Mouse (Mus musculus): ENCODE measurements at regions not wholly inside any gene's neighbourhood (a gene's known extent, or its start where the extent isn't known, plus 50 kb on each side); places are given as distances from the start of the nearest gene placed in this dataset.

DNA sequence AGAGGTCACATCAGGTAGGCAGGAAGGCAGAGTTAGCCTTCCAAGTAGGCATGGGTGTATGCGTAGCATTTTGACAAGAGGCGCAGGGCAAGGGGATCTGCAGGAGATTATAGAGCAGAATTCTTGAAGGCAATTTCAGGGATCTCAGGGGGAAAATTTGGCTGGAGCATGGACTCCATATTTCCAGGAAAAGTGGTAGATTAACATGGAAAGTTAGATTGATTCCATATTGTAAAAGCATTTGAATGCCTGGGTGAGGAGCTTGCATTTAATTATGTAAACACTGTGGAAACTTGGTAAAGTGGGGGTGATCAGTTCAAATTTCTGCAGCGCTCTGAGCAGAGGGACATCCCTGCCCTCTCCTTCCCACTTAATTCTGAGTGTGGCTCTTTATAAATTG lies 146.7 kb downstream of the Pax3 start:
- DNase-seq (ENCODE audit: inconsistent ontology term), result no peak

DNA sequence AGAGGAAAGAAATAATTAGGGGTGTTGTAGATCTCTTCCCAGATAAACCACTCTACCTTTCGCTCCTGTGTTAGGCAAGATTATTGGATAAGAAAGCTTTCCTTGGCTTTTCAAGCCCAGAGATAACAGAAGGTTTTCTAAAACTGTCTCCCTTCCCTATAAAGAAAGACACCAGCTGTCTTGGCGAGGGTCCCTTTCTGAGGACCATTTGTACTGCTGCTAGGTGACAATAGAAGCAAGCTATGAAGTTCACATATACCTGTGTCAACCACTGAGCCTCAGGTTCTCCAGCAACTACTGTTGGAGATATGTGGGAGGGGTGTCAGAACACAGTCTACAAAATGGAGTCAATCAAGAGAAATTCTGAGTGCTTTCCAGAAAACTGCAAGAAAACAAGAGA lies 164.6 kb downstream of the Pax3 start:
- no peak for DNase-seq (ENCODE audit: inconsistent ontology term)

DNA sequence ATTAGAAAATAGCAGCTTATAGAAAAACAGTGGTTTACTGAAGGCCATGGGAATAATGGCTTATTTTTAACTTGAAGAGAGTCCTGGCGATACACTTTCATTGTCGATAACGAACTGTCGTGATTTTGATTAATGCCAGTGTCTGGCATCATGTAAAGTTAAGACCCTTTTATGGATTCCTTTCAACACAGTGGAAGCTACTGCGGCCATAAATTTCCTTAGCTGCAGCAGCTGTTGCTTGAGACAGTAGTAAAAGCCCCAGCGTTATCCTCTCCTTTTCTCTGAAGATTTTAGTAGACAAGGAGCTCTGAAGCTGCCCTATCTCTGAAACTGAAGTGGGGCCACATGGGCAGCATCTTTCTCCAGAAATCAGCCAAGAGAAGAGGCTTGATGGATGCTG lies 175.2 kb downstream of the Pax3 start:
- DNase-seq (ENCODE audit: inconsistent ontology term), result no peak

DNA sequence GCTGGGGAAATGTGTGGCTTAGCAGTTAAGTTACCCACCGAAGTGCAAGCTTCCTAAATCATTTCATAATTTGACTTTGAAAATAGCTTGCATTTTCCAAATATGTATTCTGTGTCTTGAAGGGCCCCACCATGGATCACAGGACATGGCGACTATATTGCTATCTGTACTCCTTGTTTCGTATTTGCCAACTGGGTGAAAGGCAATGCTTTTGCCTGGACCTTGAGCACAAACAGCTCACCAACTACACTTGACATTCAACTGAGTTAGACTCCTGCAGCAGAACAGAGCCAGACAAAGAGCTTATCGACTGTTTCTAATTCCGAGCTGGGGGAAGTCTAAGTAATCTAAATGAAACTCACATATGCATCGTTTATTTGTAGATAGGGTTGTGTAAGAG lies 175.9 kb downstream of the Pax3 start:
- DNase-seq (ENCODE audit: inconsistent ontology term), result no peak

DNA sequence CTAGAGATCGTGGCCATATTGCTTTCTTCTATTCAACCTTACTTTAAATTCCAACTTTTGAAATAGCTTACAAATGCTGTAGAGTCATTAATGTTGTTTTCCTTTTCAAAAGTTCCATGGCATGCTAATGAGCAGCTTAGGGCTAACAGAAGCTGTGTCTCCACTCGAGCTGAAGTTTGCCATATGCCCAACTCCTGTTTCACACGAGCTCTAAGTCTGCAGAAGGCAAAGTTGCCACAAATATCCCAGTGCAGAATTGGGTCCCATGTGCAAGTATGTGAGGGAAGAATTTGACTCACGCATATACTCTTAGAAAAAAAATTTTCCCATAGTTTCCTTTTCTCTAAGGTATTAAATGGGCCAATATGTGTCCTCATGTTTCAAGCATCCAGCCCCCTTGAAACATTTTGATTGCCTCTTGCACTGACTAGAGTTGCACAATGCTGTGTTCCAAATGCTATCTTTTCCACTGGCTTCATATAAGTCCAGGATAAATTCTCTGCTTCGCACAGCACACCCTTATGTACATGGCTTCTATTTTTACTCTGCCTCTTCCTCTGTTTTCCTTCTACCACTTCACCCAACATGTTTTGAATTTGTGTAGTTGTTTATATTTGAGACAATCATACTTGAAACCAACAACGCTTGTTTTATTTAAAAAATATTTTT lies 178.9 kb downstream of the Pax3 start:
- DNase-seq (ENCODE audit: inconsistent ontology term), result no peak

DNA sequence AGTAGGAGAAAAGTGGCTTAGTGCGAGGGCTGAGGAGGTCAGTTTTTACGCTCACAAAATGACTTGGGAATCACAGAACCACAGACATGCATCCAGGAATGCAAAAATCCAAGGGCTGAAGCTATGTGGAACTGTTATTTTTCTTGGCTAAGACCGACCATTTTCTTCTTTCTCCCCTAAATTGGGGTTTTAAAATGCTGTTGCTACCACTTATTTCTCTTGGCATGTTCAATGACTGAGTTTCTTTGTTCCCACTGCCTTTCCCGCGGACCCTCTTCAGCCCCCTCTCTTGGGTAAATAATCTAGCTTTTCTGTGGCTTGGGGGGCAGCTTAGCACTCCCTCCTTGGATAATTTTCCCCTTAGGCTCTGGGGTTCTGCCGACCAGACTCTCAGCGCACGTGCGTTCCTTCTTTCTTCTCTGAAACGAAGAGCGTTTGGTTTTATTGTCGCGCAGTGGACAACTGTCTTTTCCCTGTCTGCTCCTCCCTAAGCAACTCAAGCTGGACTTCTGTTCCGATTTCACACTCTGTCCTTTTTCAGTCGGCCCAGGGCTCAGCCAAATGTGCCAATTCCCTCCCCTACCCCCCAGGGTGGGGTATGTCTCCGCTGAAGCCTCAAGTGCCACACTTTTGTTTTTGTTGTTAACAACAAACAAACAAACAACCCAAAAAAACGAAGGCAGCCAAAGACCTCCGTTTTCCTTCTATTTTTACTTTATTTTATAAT lies 180.2 kb downstream of the Pax3 start:
- no peak for DNase-seq (ENCODE audit: inconsistent ontology term)

DNA sequence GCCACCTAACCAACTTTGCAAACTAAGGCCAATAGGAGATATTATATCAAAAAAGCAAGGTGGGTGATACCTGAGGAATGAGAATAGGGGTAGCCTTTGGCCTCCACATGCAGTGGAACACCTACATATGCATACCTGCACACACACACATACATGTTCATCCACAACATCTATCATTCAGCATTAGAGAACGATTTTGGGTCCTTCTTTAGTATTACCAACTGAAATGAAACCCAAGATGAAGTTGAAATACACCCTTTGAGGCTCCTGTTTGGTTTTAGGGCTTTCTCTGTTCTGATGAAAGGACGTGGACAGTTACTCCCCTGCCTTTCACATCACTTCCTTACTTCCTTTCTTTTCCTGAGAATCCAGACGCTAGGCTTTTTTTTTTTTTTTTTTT lies 180.9 kb downstream of the Pax3 start:
- no peak for DNase-seq (ENCODE audit: inconsistent ontology term)

DNA sequence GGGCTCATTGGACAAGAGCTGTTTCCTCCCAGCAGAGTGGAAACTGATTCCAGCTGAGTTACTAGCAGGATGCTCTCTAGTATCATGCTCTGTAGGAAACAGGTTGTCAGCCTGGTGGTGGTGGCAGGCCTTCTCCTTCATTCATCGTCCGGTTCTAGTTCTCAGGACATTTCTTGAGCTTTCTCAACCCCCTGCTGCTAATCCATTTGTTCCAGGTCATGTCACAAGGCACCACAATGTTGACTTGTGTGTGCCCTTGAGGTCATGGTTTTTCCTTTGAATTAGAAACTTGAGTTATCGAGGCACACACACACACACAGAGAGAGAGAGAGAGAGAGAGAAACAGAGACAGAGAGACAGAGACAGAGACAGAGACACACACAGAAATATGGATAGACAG lies 183.5 kb downstream of the Pax3 start:
- no peak for DNase-seq (ENCODE audit: inconsistent ontology term)

DNA sequence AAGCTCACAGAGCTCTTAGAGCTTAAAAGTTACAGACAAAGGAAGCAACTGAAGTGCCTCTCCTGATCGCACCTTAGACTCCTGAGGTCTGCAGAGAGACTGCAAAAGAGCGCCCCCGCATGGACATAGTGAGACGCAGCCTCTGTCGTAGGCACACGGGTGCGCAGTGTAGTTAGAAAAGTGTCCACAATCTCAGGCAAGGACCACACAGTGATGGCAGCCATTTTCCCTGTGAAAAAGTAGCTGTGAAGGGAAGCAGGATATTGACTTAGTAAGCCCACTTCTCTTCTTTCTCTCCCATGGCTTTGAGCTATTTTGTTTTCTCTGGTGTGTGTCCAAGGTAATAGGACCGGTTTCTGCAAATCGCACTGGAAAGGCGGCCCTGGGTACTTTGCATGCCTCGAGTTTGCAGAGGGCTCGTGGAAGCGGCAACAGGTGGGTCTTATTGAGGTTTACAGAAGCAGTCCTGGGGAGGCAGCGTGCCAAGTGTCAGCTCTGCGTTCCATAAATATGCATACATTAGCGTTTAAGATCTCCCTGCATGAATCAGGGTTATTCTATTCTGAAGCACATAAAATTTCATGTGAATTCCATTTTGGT lies 188.0 kb downstream of the Pax3 start:
- DNase-seq (ENCODE audit: inconsistent ontology term), result no peak

DNA sequence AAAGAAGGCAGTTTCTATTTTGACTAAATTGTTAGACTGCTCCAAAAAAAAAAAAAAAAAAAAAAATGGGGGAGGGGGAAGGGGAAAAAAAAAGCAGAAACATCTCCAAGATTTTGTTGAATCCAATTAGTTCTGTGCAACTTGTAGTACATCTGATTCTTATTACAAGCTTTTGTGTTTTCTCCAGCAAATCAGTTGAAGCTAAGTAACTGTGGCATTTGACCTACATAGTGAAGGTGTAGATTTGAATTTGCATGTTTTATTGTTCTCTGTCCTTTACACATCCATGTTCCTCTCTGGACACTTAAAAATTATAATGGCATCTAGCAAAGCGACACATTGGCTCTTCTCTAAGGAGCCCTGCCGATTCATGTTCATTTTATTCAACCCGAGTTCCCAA lies 192.6 kb downstream of the Pax3 start:
- peak; percentile 56 for DNase-seq (ENCODE audit: inconsistent ontology term)

DNA sequence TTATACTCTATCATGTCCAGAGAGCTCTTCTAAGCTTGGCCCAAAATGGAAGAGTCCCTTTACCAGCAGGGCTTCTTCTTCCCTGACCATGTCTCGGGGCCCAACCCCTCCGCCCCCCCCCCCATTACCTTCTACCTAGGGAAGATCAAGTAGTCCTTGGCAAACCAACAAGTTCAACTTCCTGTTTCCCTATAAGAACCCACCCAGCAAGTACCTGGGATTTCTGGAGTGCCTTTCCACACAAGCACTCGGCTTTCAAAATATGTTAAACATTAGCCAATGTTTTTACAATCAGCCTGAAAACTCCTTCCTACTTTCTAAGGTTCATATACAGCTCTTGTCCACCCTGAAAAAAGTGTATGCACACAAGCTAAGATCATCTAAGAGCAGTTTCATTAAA lies 198.2 kb downstream of the Pax3 start:
- DNase-seq (ENCODE audit: inconsistent ontology term), result no peak

DNA sequence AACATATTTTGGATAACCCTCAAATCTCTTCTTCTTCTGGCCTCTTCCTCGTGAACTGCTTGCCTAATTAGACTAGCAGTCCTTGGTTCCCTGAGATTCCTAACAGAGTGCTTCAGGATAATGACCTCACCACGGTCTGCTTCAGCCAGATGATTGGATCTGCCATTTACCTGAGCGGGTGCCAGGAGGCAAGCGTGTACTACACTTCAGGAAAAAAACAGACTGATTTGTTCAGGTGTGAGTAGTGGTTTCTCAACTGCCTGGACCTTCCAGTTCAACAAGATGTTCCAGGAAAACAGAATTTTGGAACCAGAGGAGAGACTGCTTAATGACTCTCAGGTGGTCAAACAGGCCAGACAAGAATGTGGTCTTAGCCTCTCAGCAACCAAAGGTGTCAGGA lies 215.4 kb downstream of the Pax3 start:
- no peak for DNase-seq (ENCODE audit: inconsistent ontology term)

DNA sequence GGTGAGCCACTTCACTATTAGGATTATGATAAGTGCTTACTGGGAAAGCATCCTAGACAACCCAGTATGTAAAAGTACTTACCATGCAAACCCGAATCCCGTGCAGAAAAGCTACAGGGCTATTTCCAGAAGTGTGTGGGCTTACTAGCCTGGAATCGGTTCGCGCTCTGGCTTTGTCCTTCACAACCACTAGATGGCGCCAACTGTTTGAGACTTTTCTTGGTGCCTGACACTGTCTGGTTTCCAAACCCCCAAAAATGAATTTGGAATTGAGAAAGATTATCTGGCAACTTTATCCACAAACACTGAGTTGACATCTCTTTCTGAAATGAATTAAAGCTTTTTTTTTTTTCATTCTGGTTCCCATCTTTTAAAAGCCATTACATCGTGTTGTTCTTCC lies 218.2 kb downstream of the Pax3 start:
- peak; percentile 40 for DNase-seq (ENCODE audit: inconsistent ontology term)

DNA sequence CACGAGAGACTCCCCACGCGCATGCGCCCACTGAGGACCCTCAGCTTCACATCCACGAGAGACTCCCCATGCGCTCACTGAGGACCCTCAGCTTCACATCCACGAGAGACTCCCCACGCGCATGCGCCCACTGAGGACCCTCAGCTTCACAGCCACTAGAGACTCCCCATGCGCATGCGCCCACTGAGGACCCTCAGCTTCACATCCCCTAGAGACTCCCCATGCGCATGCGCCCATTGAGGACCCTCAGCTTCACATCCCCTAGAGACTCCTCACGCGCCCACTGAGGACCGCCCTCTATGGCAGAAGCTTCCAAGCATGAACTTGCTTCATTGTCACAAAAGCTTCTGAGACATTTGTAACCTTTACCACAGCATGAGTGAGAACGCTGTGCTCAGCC lies 221.0 kb downstream of the Pax3 start:
- DNase-seq (ENCODE audit: inconsistent ontology term), result no peak

DNA sequence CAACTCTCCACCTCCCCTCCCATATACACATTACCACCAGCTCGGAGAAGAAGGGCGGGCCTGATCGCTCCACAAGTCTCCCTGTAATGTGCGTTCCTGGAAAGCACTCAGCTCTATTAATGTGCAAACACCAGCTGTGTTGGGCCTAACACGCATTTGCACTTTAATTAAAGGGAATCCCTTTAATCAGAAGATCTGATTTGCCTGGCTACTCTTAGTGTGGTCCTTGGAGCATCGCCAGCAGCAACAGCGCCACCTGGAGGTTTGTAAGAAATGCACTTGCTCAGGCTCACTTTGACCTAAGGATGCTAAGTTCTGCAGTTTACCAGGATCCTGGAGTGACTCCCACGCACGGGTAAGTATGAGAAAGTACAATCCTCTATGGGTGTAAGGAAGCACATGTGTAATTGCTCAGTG lies 224.6 kb downstream of the Pax3 start:
- DNase-seq (ENCODE audit: inconsistent ontology term), result peak; percentile 39

DNA sequence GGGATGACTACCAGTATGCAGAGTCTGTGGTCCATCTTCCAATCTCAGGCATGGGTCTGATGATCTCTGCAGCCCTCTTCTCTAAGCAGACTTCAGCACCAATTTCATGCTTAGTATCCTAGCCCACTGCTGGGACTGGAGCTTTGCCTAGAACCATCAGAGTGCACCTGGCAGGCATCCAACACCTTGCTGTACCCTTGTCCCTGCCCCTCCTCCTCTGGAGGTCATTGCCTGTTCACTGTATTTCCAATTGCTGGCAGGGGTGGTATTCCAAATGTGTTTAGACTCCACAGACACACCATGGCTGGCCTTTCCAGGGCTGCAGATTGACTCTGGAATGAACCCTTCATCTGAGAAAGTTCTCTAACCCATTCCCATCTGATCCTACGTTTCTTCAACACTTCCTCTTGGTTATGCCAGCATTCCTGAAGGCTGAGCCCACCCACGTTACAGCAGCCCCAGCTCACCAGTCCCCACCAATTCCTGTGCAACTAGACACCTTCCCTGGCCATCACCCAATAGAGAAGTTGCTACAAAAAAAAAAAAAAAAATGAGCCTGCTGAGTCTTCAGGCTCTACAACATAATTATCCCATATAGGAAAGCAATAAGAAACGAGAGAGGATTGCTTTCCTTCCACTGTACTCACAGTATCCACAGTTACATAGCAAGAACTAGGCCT lies 232.1 kb downstream of the Pax3 start:
- DNase-seq (ENCODE audit: inconsistent ontology term), result no peak

DNA sequence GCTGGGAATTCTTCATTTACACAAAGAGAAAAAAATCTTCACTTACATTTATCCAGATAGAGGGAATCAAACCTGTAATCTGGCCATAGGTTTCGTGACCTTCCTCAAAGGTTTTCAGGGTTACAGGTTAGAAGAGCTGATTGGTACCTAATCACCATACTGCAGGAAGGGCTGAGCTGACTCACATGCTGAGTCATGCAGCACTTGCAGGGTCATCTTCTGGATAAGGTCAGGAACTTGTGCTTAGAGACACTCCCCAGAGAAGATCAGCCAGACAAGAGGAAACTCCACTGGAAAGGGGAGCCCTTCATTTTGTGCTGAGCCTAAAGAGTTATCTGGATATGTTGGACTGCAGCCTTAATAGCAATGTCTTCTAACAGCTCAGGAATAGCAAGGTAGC lies 237.6 kb downstream of the Pax3 start:
- no peak for DNase-seq (ENCODE audit: inconsistent ontology term)

DNA sequence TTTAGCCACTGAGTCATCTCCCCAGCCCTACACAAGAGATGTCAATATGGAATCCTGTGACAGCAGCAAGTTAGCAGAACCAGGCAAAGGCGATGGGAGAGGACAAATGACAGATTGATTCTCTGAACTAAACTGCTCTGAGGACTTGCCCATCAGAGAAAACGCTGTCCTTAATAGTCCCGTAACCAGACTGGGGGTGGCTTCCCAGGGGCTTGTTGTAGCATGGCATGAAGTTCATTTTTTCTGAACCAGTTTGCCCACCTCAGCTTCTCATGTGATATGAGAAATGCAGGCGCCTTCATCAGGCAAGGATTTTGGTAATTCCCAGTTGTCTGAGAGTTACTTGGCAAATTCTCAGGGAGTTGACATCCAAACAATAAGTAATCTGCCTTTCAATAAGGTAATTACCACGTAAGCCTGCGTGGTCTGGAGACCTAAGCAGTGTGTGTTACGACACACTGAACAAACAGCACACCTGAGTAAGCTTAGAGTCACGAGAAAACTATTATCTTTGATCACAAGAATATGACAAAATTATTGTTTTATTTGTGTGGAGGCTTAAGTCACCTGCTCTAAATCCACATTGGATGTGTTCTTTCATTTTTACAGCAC lies 239.7 kb downstream of the Pax3 start:
- DNase-seq (ENCODE audit: inconsistent ontology term), result no peak

DNA sequence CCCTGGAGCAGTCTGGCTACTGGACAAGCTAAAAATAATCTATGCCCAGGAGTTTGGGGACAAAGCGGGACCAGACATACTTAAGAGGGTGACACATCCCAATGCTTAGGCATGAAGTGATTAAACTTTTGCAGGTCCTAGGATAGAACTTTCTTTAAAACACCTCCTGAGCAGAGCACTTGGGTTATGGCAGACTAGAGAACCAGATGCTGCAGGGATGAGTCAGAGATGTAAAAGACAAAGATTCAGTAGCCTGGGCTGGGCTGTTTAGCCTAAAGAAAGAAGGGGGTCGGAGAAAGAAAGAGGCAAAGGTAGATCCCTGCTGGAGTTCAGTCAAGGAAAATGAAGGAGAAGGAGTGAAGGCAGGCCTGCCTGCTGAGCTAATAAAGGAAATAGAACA lies 249.0 kb downstream of the Pax3 start:
- peak; percentile 46 for DNase-seq (ENCODE audit: inconsistent ontology term)

DNA sequence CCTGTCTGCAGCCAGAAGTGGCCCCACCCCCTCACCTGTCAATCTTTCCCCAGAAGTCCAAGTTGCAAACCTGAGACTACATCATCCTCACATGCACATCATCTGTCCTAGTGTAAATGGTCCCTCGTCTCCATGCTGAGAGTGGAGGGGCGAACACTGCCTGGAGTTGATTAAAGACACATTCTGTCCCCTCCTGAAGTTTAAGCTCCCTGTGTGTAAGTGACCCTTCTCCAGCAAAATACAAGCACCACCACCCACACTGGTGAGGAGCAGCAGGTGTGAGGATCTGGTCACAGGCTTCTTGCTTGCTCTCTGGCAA lies 252.6 kb downstream of the Pax3 start:
- no peak for DNase-seq (ENCODE audit: inconsistent ontology term)

DNA sequence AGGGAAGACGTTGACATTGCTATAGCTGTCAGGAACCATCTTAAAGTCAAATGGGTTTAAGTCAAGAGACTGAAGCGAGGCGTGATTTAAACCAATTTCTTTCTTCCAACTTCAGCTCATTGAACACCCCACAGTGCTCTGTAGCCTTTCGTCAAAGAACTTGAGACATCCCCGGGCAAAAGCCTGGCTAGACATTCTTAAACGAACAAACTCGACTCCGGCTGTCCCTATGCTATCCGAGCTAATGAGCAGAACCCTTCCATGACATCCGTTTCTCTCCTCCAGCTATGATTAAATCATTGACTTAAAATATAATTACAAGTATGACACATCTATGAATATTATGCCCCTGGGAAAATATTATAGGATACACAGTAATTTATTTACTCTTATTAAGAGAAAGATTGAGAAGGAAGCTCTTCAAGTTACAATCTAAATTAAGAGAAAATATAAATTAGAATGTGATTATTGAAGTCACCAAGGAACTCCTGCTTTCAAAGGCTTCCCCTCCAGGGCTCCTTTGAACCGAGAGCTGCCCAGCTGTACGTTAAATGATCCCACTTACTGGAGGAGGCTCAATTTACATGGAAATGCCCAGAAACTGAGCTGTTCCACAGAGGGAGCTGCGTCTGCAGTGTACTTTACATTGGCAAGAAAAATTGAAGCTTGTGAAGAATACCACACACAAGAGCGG lies 253.2 kb downstream of the Pax3 start:
- DNase-seq (ENCODE audit: inconsistent ontology term), result no peak

DNA sequence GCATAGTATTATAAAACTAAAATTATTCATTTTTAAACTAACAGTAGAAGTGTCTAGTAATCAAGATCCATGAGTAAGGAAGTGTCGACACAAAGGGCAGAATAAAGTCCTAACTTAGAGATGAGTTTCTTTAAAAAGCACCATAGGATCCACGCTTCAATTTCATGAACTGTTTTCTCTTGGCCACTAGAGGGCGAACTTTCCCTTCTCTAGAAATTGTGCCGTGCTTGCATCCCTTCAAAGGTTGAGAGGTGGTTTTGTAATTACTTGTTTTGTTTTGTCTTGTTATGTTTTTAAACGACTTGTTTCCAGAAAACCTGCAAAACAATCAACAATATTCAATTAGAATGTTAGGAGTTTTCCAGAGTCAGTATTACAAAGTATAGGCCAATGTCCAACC lies 253.8 kb downstream of the Pax3 start:
- DNase-seq (ENCODE audit: inconsistent ontology term), result peak; percentile 55
